Mouse (Mus musculus) hindbrain, postnatal 0 days (tissue): ENCODE results near the gene Tmem179b. TPM values are rescaled to one million over a fixed set of nuclear protein-coding genes. Genes with fewer than 3 reads are reported as not detected.

Source experiments
- ATAC-seq: fragments of 200-750 bp; cut with Nextera tagmentation; 2 replicates; pipeline ENCODE4 v1.8.0; 2017; ENCODE audit warnings: mild to moderate bottlenecking, moderate TSS enrichment, moderate library complexity
- DNase-seq: peaks from one replicate; pipeline ENCODE4 v3.0.0-alpha.2; 2015; ENCODE audit warnings: low spot score
- H3K27ac ChIP-seq: fragments of 300-500 bp; sonication (generic); 2 replicates; pipeline ENCODE4 v1.5.1; 2014; ENCODE audit warnings: mild to moderate bottlenecking
- H3K27me3 ChIP-seq: fragments of 300-500 bp; sonication (generic); 2 replicates; pipeline ENCODE4 v1.6.1; 2014; ENCODE audit warnings: low read length, mixed read lengths; ENCODE audit not compliant: insufficient read depth
- H3K36me3 ChIP-seq: fragments of 300-500 bp; sonication (generic); 2 replicates; pipeline ENCODE4 v1.6.1; 2014; ENCODE audit warnings: low read length, mixed read lengths; ENCODE audit not compliant: insufficient read depth
- H3K4me1 ChIP-seq: fragments of 300-500 bp; sonication (generic); 2 replicates; pipeline ENCODE4 v1.6.1; 2014; ENCODE audit warnings: antibody characterized with exemption, low read length, mixed read lengths; ENCODE audit not compliant: insufficient read depth
- H3K4me2 ChIP-seq: fragments of 300-500 bp; sonication (generic); 2 replicates; pipeline ENCODE4 v1.6.1; 2014; ENCODE audit warnings: low read depth, mild to moderate bottlenecking, low read length, moderate library complexity, mixed read lengths
- H3K4me3 ChIP-seq: fragments of 300-500 bp; sonication (generic); 2 replicates; pipeline ENCODE4 v1.5.1; 2014; ENCODE audit warnings: low read length
- H3K9ac ChIP-seq: fragments of 300-500 bp; sonication (generic); replicated peaks from 2 replicates; pipeline ENCODE4 v1.6.1; 2014; ENCODE audit warnings: mild to moderate bottlenecking, low read length, moderate library complexity, mixed read lengths
- H3K9me3 ChIP-seq: fragments of 300-500 bp; sonication (generic); 2 replicates; pipeline ENCODE4 v1.6.1; 2016; ENCODE audit warnings: low read length, mixed read lengths
- CTCF ChIP-seq: IDR thresholded peaks from 2 replicates; pipeline ENCODE4 v1.5.1; 2016; ENCODE audit warnings: antibody characterized with exemption, control low read depth, low read depth
- WGBS: fragments of 180-500 bp; shearing (Covaris S2); extraction: QIAGEN DNeasy Blood & Tissue Kit; methylation state at CpG from one replicate; pipeline ENCODE4 v1.1.7; 2014; 5-methylcytosine and 5-hydroxymethylcytosine counted together
- polyA plus RNA-seq: library from polyadenylated mRNA; unstranded; fragments of >200 nt; fragmentation: Nextera tagmentation; extraction: Ambion mirVana; gene quantifications from 2 replicates; pipeline ENCODE4 v1.2.1, GENCODE M21; 2015
- total RNA-seq: library from RNA; depleted of rRNA; stranded (reverse); fragments of >200 nt; gene quantifications from 2 replicates; pipeline ENCODE4 v1.2.3, GENCODE M21; 2014

Gene Tmem179b
- total and polyA plus RNA-seq, 2 experiments from 2014 or later = 27.0 to 31.0 TPM

DNA sequence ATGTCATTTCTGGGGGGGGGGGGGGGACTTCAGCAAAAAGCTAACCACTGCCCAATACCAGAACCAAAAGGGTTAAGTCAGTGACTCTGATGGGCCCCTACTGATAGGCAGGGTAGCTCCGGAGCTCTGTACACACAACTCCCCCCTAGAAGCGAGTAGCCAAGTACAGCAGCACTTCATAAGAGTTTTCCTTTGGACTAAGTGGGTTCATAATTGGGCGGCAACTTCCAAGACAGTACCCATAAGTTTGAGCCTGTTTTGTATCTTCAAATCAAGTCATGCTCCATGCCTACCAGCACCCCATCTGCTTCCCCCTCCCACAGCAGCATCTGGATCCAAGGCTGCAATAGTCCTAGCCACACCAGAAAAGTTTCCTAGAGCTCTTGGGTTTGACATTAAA is 18.6 kb downstream of the Tmem179b start:
- H3K4me1 ChIP-seq = peaks cover 17% of the 10 kb centered on the region; the same call in 1 of the 2 replicates
- no peaks in the 10 kb centered on the region for H3K27me3 ChIP-seq
- ATAC-seq (no peak), DNase-seq (no peak)
- H3K4me3 ChIP-seq = no peak overlapping the region
- no peak for TF ChIP-seq CTCF
- H3K36me3 ChIP-seq = peaks cover 25% of the 10 kb centered on the region
- H3K9ac ChIP-seq = no peak overlapping the region
- WGBS = 67% methylated on average over 3 of the region's 3 CpGs
- no peaks in the 10 kb centered on the region for H3K9me3 ChIP-seq
- H3K27ac ChIP-seq = no peak overlapping the region
- peak overlapping the region; percentile 82; the same call in 1 of the 2 replicates for H3K4me2 ChIP-seq

DNA sequence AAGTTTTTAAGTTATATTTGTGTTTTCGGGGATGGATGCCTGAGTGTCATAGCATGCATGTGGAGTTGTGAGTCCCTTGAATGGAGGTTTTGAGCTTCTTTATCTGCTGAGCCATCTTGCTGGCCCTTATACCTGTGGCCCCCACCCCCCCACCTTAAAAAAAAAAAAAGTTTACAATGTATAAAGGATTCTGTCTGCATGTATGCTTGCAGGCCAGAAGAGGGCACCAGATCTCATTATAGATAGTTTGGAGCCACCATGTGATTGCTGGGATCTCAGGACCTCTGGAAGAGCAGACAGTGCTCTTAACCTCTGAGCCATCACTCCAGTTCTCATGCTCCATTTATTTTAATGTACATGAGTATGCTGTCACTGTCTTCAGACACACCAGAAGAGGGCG is 26.9 kb downstream of the Tmem179b start:
- peaks cover 53% of the 10 kb centered on the region for H3K36me3 ChIP-seq
- WGBS = 76% methylated on average over 2 of the region's 2 CpGs
- TF ChIP-seq CTCF = peak; percentile 47

DNA sequence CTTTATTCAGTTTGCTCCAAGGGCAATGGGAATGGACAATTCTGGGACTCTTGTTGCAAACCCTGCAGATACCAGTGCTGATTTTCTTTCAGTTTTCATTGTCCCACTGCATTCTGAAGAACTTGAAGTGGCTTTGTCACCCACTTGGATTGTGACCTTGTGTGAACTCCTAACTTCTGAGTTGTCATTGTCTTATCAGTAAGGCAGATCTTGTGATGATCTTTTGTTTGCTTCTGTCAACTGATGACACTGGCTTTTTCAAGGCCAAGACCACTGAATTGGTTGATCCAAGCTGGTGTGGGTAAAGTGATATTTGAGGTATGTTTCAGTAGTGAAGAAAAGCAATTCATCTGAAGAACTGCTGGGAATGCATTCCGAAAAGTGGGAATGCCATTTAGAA is 28.9 kb downstream of the Tmem179b start:
- Histone ChIP-seq H3K4me1 (0 out of 2 replicates have a peak, but pooled peaks cover 3% of the 10 kb centered on the region), H3K9ac (no peak overlapping the region), H3K4me3 (no peak overlapping the region), H3K36me3 (peaks cover 37% of the 10 kb centered on the region), H3K27ac (no peak overlapping the region), H3K27me3 (no peaks in the 10 kb centered on the region), H3K9me3 (no peaks in the 10 kb centered on the region), H3K4me2 (no peak overlapping the region)
- no peak for DNase-seq
- TF ChIP-seq CTCF = no peak
- no peak for ATAC-seq
- WGBS = 100% methylated on average over 1 of the region's 1 CpGs

More for the DNA sequence above, 26.9 kb downstream of the Tmem179b start:
- Histone ChIP-seq H3K4me2 (no peak overlapping the region), H3K9ac (no peak overlapping the region), H3K27me3 (no peaks in the 10 kb centered on the region), H3K4me3 (no peak overlapping the region), H3K27ac (no peak overlapping the region), H3K9me3 (no peaks in the 10 kb centered on the region), H3K4me1 (0 out of 2 replicates have a peak, but pooled peaks cover 3% of the 10 kb centered on the region)
- ATAC-seq (no peak), DNase-seq (peak; percentile 19)

DNA sequence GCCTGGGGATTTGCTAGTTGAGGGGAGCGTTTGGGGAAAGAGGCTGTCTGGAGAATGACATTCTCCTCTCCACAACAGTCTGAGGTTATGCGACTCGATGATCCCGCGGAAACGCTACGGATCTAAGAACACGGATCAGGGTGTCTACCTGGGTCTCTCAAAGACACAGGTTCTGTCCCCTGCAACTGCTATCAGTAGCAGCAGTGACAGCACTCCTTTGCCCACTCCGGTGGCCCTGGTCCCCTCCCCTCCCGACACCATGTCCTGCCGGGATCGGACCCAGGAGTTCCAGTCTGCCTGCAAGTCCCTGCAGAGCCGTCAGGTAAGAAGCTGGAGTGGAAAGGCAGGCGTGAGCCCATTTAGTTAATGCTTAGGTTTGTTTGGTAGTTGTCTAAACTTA is 32.1 kb downstream of the Tmem179b start:
- H3K9me3 ChIP-seq = no peaks in the 10 kb centered on the region
- 0 out of 2 replicates have a peak, but pooled peaks cover 3% of the 10 kb centered on the region for H3K4me1 ChIP-seq
- H3K27me3 ChIP-seq = no peaks in the 10 kb centered on the region
- H3K4me3 ChIP-seq = peak overlapping the region; percentile 60
- DNase-seq = no peak
- H3K9ac ChIP-seq = peak overlapping the region; percentile 79
- H3K36me3 ChIP-seq = peaks cover 33% of the 10 kb centered on the region
- H3K4me2 ChIP-seq = peak overlapping the region; percentile 97
- no peak for ATAC-seq
- peak overlapping the region; percentile 95 for H3K27ac ChIP-seq
- TF ChIP-seq CTCF = no peak
- 29% methylated on average over 14 of the region's 14 CpGs for WGBS

DNA sequence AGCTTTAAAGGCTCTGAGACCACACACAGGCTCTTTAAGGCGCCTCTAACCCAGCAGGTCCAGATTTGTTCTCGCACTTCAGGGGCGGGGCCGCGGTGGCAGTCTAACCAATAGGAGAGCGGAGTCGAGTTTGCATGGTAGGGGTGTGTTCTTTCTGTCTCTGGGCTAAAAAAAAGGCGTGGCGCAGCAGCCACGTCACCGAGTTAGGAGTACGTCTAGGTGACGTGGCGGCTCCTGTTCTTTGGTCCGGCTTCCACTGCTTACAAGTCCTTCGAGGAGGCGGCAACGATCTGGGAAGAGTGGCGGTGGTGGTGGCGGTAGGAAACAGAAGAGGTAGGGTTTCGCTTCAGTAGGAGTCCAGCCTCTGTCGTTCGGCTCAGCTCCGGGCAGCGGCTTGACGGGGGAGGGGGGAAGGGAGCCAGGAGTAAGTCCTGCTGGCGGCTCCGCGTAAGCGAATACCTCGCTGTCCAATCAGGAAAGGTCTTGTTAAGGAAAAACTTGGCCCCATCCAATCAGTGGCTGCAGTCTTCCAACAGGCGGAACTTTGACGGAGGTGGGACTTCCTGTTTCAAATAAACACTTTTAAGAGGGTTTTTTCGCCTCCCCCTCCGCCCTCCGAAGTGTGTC is 32.9 kb downstream of the Tmem179b start, which contains the start of gene Stx5a:
Stx5a (plus strand) TSS at position 171 of the 627 bp plus-strand sequence.
- Histone ChIP-seq H3K27me3 (no peaks in the 10 kb centered on the region), H3K4me1 (0 out of 2 replicates have a peak, but pooled peaks cover 3% of the 10 kb centered on the region), H3K9me3 (no peaks in the 10 kb centered on the region), H3K27ac (peak within 1 kb of the TSS; percentile 95), H3K9ac (peak within 1 kb of the TSS; percentile 79), H3K36me3 (peaks cover 33% of the 10 kb centered on the region), H3K4me3 (peak within 1 kb of the TSS; percentile 60), H3K4me2 (peak within 1 kb of the TSS; percentile 97)
- peak; percentile 98 for ATAC-seq
- DNase-seq = peak; percentile 98
- WGBS = under 1% methylated on average over 36 of the region's 36 CpGs
- TF ChIP-seq CTCF = peak; percentile 52

DNA sequence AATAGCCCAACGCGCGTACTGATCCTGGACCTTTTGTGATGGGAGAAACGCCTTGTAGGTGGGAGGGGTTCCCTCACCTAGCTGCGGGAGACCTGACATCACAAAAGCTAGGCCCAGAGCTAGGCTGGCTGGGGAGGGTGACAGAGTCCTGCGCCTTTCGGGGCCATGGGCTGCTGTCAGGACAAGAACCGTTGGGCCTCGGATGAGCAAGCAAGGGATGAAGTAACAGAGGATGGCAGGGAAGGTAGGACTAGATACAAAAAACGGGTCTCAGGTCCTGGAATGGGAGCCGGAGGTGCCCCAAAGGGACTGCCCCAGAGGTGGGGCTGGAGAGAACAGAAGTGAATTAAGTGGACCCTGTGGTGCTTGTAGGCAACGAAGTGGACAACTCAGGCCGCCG is 33.7 kb downstream of the Tmem179b start, which contains the start of gene 1700092M07Rik:
1700092M07Rik (plus strand) TSS at position 116 of the 400 bp plus-strand sequence.
- TF ChIP-seq CTCF = no peak
- 62% methylated on average over 14 of the region's 14 CpGs for WGBS
- Histone ChIP-seq H3K4me1 (0 out of 2 replicates have a peak, but pooled peaks cover 3% of the 10 kb centered on the region), H3K27ac (peak within 1 kb of the TSS; percentile 95), H3K27me3 (no peaks in the 10 kb centered on the region), H3K36me3 (peaks cover 30% of the 10 kb centered on the region), H3K4me2 (peak within 1 kb of the TSS; percentile 97), H3K9me3 (no peaks in the 10 kb centered on the region), H3K4me3 (peak within 1 kb of the TSS; percentile 60), H3K9ac (peak within 1 kb of the TSS; percentile 79)
- ATAC-seq = no peak
- DNase-seq = no peak

DNA sequence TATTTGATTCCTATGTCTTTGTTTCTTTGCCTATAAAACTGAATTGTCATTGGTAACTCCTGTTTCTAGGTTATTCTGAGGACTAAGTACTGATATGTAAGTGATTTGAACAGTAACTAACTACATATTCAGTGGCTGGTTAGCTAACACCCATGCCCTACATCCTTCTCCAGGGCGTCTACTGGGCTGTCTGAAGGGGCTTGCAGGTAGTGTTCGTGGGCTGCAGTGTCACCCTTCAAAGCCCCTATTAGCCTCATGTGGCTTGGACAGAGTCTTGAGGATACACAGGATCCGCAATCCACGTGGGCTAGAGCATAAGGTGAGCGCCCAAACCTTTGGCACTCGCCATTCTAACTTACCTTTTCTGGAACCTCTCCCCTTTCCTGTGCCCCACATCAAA is 34.6 kb downstream of the Tmem179b start:
- peaks cover 25% of the 10 kb centered on the region for H3K36me3 ChIP-seq

More for the DNA sequence above, 34.6 kb downstream of the Tmem179b start:
- no peaks in the 10 kb centered on the region for H3K27me3 ChIP-seq
- ATAC-seq (no peak), DNase-seq (no peak)
- 94% methylated on average over 6 of the region's 6 CpGs for WGBS
- no peak overlapping the region for H3K9ac ChIP-seq
- H3K27ac ChIP-seq = no peak overlapping the region
- H3K9me3 ChIP-seq = no peaks in the 10 kb centered on the region
- H3K4me2 ChIP-seq = no peak overlapping the region
- no peak overlapping the region for H3K4me3 ChIP-seq
- H3K4me1 ChIP-seq = peaks cover 6% of the 10 kb centered on the region; the same call in 1 of the 2 replicates
- TF ChIP-seq CTCF = no peak
